Mouse (Mus musculus) A20 (cell line): Measurements from ENCODE around the gene Nlk.
"Not testable (repeated sequence)": the region's sequence is repeated elsewhere in the genome, so short reads cannot be mapped to it uniquely, and the experiment has no call there.

Source experiments
- DNase-seq: peaks from one replicate; pipeline ENCODE4 v3.0.0-alpha.2; 2011; ENCODE audit warnings: low read depth, low spot score

Nlk gene

DNA sequence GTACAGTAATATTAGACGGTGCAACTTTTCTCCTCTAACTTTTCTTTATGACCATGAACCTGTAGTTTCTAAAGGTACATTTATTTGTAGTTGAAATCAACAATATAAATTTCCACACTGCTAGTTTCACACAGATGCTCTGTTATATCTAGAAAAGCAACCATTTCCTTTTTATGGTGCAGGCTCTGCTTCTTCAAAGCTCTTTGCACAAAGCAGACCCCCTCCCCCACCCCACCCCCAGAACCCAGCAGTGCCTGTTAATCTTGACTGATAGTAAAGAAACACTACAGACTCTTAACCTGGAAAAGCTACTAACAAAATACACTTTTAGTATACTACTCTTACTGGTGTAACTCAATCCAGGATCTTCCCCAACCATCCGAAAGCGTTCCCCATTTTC, 6.6 kb downstream of the Nlk start:
- peak; percentile 46 for DNase-seq

DNA sequence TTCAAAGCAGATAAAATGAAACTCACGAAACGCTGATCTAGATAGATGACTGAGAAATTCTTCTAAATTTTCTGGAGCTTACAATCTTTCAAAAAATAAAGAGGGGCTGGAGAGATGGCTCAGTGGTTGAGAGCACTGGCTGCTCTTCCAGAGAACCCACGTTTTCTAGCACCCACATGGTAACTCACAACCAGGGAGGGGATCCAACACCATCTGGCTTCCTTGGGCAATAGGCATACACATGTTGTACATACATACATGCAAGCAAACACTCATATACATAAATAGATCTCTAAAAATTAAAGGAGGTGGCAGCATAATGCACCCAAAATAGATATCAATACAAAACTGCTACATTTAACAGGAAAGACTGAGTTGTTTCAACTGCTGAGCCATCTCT, 16.1 kb downstream of the Nlk start:
- DNase-seq = no peak

DNA sequence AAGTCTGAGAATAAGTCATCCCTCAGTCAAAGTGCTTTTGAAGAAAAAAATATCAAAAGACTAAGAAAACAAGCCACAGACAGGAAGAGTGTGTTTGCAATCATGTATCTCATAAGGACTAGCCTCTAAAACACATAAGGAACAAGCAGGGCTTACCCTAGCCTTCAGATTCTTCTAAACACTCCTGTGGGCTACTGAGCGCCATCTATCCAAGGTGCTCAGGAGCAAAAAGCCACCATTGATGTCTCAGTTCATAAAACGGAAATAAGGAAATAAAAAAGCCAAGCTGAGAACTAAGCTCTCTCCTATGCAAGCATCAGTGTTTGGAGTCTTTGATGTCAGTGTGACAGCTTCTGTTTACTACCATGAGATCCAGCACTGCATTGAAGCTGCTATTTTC, 18.4 kb downstream of the Nlk start:
- DNase-seq = no peak

DNA sequence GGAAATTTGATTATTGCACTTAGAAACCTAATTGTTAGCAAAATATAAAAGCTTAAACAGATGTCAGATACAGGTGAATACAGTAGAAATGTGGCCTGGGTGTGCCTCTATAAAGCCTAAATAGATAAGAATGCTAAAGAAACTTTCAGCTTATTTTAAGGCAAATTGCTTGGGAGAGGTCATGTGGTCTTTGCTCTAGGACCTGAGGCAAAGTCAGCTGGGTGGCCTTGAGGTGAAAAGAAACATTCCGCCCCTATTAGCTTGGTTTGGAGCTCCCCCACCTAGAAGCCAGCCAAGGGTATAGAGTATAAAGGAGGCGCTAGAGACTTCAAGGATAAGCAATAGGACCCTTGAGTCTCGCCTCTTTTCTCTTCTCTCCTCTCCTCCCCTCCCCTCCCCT, 28.5 kb downstream of the Nlk start:
- no peak for DNase-seq

DNA sequence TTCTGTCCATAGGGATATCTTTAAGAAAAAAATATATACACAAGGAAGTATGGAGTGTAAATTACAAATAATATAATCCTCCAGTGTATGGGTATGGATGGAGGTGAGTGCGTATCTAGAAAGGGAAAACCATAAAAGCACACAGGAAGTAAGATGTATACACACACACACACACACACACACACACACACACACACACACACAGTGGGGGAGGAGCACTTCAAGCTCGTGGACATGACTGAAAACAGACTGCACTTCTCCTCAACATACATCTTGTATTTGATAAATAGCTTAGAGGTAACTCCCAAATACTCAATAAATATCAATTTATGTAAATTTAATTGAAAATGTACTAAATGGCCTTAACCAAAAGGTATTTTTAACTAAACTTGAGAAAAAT, 32.3 kb downstream of the Nlk start:
- no peak for DNase-seq

DNA sequence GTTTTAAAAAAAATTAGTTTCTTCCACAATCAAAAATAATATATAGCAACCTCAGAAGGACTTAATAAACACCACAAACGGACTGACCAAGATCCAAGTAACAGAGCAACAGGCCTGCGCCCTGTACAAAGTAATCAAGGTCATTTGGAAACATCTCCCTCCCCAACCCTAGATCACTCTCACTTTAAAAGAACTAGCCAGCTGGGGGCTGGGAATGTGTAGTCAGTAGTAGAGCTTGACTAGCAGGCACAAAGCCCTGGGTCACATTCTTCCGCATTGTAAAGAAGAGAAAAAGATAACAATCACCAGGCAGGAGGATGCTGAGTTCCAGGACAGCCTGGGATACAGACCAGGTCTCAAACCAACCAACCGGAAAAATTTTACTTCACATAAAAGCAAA, 33.3 kb downstream of the Nlk start:
- DNase-seq = no peak

DNA sequence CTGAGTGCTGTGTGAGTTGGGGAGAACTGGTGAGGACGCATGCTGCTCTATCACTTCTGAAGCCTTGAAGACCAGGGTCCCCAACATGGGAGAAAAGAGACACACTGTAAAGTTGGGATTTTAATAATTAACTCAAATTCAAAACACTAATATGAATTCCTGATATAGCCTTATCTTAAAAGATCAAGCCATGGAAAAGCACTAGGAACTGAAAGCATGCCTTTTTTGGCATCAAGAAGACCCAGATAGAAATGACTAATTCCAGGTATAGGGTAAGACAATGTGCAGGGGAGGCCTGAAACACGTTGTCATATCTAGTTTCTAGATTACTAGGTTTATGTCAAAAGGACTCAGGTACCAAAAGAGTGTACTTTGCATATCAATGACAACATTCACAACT, 48.0 kb downstream of the Nlk start:
- DNase-seq = no peak

DNA sequence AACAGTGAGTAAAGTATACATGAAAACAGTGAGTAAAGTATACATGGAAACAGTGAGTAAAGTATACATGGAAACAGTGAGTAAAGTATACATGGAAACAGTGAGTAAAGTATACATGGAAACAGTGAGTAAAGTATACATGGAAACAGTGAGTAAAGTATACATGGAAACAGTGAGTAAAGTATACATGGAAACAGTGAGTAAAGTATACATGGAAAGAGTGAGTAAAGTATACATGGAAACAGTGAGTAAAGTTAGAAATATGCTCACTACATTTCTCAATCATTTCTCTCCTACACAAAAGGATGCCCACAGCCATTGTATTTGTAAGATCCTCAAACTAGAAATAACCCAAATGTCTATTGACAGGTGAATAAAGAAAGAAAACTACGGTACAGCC, 48.8 kb downstream of the Nlk start:
- DNase-seq = not testable (repeated sequence)

DNA sequence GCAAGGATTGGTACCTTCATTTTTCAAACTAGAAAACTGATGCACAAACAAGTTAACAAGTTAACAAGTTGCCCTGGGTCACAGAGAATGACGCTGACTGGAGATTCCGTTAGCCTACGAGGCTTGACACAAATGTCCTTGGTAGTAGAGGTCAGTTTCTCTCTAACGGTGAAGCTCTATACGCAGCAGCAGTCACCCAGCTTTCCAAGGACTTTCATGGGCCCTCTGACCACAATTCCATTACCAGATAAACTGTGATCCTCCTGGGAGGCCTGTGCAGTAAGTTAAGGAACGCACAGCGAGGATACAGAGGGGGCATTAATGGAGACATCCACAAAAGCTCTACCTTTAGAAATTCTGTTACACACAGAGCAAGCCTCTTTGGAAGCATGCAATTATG, 53.4 kb downstream of the Nlk start:
- no peak for DNase-seq

DNA sequence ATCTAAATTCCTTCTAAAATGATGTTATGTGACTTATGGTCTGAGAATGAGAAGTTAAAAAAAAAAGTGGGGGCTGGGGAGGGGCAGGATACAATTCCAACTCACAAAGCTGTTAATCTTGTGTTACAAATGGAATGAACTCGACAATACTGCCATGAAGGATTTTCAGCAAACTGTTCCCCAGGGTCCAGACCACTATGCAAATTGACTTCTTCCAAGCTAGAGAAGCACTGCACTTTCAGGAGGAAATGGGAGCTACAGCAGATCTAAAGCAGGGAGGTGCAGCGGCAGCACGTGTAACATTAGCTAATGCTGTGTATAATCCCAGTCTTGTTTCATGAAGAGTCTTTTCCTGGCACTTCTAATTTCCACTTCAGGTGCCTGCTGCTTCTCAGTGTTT, 55.0 kb downstream of the Nlk start:
- no peak for DNase-seq

DNA sequence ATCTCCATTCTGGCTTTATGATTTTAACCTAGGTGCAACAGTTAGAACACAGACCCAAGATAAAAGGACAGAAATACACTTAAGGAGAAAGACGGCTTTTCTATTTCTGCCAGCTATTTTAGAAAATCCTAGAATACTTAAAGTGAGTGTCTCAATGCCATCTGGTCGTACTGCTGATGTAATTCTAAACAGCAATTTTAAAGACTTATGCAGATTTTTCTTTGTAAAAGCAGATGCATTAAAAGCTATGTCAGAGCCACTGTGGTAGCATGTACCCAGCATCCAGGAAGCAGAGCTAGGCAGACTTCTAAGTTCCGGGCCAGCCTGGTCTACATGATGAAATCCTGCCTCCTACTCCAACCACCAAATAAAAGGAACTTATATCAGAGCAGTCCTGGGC, 56.1 kb downstream of the Nlk start:
- no peak for DNase-seq

DNA sequence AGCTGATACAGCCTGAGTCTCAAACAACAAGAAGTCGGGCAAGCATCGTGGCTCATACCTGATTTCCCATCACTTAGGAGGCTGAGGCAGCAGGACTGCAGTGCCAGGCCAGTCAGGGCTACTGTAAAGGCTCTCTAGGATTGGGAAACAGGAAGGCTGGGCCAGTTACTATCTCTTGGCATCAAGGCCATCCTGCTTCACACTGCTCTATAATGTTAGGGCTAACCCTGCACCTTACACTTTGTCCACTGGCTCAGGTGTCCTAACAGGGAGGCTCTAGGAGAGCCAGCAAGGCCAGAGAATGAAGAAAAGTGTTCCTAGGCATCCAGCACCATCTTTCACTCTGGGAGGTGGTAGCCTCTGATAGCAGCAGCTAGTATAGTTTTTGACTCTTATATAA, 64.4 kb downstream of the Nlk start:
- no peak for DNase-seq

DNA sequence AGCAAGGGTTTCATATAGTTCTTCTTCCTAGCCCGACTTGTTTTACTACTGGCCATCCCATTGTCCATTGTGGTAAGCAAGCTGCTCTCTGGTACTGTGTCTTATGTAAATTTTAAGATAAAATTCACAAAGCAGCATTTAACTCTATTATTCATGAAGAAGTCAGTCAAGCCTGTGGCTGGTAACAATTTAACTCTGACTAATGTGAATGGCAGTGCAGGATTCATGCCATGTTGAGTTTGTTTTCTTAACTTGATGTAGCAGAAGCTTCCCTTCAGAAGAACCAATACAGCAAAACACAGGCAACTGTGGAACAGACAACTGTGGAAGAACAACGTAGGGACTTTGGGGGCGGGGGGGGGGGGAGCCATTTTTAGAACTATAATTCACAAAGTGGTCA, 68.3 kb downstream of the Nlk start:
- DNase-seq = no peak

DNA sequence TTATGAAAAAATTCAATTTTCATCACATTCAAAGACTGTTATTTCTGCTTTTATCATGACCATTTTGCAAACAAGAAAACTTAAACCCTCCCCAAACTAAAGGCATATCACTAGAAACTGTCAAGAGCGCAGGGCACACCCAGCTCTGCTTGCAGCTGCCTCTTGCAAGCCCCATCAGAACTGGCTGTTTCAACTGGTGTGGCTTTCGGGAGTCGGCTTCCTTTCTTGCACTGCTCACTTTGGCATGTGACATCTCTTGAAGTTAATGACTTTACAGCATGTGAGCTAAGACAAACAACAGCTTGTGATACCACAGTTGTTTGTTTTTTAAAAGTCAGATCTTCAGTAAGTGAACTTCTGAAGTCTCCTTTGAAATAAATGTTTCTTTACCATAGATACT, 72.8 kb downstream of the Nlk start:
- no peak for DNase-seq

DNA sequence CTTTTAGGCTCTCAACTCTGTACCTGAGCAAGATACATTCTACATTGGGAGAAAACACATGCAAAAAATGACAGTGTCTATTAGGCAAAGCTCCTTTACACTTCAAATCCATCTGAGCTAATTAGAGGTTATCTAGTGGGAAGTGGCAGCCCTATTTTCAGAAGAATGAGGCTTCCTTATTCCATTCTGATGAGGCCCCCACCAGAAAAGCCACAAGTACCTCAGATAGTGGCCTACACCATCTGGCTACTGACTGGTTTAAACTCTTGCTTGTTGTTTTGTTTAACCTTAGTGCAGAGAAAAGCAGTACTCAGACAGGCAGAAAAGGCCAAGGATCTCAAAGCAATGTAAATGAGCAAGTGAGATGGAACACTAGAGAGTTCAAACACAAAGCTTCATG, 75.2 kb downstream of the Nlk start:
- DNase-seq = no peak

DNA sequence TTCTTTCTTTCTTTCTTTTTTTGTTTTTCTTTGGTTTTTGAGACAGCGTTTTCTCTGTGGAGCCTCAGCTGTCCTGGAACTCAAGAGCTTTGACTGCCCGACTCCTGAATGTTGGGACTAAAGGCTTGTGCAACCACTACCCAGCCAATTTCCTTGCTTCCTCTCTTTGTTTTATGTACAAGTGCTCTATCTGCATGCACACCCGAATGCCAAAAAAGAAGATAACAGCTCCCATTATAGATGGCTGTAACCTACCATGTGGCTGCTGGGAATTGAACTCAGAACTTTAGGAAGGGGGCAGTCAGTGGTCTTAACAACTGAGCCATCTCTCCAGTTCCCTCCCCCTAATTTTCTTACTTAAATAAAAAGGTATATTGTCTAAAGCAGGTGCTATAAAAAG, 77.0 kb downstream of the Nlk start:
- DNase-seq = no peak

DNA sequence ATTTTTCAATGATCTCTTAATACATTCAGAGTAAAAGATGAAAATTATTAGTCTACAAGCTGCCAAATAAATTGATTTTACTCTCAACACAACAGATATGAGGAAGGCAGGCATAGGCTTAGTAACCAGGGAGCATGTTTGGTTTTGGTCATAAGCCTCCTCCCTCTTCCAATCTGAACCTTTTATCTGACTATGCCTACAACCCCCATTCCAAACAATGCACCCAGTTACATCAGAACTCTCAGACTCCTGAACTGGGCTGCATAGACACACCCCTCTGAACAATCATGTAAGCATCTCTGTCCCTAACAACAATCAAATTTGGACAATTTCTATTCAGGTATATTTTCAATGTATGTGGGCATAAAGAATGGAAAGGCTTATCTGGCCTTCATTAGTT, 85.9 kb downstream of the Nlk start:
- no peak for DNase-seq

DNA sequence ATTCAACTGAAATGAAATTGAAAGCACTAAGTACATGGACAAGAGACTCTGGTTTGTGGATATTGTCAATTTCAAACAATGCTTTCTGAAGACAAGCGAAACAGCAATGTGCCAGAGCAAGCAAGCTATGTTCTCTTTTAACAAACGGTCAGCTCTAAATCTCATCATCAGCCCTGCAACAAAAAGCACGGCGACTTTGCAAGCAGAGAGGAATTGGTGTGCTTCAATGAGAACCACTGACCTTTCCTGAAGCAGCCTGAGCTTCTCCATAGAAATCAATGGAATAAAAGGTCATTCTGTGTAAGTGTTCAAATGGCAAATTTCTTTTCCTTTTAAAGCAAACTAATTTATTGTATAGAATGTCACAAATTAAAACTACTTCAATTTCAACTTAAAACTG, 87.5 kb downstream of the Nlk start:
- DNase-seq = no peak

DNA sequence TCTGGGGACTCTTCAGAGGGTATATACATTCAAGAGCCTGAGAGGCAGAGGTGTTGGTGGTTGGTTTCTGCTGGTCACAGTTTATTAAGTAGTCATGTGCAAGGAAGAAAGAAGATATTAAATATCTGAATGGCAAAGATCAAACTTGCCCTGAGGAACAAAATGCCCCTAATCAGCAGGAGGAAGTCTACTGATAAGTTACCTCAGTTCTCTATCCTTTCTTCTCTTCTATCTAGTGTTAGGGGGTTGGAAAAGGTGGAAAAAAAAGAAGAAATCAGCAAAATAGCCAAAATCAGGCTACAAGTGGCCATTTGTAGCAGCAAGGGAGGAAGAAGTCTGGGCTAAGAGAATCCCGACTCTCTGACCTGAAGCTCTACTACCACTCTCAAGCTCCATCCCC, 92.3 kb downstream of the Nlk start:
- no peak for DNase-seq

DNA sequence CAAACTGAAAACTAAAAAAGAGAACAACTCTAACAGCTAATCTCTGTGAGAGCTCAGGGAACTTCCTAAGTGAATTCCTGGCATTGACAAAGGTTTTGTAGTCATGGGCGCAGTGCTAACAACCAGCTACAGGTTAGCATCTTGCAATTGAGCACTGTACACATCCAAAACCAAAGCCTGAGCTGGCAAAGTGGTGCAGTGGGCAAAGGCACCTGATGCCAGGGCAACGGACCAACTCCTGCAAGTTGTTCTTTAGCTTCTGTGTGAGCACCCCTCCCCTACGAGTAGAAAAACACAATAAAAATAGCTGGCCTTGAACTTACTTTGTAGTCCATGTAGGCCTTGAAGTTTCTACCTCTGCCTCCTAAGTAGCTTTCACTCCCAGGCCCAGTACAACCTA, 94.4 kb downstream of the Nlk start:
- DNase-seq = no peak

DNA sequence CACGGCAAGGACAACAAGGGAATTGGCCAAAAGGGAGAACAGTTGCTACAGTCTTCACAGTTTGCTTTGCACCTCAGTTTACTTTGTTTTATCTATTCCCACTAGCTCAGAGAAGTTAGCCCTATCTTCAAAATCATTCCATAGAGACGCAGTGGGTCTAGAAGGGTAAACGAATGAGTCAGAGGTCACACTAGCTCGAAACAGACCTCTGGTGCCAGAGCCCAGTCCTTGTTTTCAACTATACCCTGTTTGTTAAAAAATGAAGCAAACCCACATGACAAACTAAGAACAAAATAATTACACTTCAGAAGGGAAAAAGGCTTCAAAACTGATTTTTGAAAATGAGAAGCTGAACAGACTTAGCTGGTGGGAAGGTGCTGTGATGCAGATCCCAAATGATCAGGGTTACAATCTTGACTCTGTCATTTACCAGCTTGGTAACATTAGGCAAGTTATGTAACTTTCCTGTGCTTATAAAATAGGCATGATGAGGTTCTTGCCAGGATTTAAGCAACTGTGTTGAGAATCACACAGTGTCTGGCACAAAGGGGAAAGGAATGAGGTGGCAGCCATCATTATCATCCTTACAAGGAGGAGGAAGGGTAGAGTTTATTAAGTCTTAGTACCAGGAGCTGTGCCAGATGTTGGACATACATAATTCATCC, 96.1 kb downstream of the Nlk start:
- no peak for DNase-seq

DNA sequence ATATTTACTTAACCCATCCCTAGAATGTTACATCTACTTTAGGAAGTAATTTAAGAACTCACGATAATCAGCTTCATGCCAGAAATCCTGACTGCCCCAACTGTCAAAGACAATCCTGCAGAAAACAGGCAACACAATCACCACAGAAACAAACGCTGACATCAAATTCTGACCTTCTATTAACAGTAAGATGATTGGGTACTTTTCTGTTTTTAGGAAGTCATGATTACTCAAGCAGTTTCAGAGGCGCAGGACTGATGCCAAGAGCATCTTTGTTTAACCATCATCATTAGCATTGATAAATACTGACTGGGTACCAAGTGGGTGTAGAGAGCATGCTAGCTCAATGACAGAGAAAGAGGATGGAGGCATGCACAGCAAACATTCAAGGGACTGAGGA, 96.7 kb downstream of the Nlk start:
- DNase-seq = no peak

DNA sequence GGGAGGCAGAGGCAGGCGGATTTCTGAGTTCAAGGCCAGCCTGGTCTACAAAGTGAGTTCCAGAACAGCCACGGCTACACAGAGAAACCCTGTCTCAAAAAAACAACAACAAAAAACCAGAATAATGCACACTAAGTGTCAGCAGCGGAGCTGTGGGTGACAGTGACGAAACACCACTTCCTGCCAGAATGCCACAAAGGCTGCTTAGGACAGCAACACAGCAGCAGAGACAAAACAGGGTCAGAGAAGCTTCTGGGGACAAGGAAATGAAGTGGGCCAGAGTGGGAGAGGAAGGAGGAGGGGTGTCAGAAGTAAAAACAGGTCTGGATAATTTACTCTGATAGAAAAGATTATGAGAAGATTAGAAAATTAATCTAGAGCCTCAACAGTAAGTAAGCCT, 97.1 kb downstream of the Nlk start:
- no peak for DNase-seq

DNA sequence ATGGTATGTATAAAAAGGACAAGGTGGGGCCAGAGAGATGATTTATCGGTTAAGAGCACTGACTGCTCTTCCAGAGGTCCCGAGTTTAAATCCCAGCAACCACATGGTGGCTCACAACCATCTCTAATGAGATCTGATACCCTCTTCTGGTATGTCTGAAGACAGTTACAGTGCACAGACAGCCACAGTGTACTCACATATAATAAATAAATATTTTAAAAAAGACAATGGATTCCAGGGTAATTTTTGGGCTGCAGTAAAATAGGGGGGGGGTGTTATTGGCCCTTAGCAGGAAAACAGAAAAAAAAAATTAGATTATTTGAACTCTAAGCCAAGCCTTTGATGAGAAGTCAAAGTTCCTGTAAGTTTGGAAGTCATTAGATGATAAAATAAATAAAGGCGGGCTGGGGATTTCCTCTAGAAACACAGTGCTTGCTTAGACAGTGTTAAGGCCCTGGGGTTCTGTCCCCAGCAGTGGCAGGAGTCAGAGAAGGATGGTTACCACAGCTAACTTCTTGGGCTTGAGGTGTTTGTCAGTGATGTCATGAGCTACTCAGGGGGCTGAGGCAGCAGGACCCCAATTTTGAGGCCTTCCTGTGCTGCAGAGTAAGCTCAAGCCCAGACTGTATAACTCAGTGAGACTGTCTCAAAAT, 98.3 kb downstream of the Nlk start:
- DNase-seq = no peak
